Mouse (Mus musculus): ENCODE results near the gene Tacr2.

Tacr2 gene

DNA sequence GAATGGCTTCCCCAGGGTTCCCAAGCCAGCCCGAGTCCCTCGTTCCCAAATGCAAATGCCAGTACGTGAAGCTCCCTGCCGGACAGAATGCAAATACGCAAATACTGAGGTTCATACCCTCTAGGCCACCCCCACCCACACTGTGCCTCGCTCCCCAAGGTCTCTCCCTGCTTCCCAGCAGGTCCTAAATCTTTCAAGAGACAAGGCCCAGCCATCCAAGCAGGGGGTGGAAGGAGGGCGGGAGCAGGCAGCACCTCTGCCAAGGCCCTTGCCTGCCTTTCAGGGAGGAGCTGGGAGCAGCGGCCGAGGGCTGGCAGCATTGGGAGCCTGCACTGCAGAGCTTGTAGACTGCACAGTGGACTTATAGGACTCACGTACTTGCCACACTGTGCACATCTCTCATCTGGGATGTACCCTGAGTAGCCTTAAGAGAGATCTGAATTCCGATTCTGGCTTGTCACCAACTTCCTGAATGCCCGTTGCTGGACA, at the start of gene Tacr2:
Gene Tacr2 (plus strand): TSS at position 439 of the 489 bp plus-strand sequence.
- DNase-seq, result no peak

DNA sequence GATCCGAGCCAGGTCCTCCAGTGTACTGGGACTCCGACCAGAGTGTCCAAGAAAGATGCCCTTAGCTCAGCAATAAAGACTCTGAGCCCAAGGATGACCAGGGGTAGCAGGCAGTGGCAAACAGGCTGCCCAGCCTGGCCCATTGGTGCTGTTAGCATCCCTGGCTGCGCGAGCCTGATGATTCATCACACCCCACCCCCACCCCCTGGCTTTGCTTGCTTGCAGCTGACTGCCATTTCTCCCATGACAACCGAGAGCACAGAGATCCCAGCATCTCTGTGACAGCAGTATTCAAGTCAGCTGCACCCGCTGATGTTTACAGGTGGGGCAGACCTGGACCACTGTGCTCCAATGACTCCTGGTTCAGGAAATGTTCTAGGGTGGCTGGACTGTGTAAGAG, 49.7 kb upstream of the Tacr2 start:
- no peak for DNase-seq

DNA sequence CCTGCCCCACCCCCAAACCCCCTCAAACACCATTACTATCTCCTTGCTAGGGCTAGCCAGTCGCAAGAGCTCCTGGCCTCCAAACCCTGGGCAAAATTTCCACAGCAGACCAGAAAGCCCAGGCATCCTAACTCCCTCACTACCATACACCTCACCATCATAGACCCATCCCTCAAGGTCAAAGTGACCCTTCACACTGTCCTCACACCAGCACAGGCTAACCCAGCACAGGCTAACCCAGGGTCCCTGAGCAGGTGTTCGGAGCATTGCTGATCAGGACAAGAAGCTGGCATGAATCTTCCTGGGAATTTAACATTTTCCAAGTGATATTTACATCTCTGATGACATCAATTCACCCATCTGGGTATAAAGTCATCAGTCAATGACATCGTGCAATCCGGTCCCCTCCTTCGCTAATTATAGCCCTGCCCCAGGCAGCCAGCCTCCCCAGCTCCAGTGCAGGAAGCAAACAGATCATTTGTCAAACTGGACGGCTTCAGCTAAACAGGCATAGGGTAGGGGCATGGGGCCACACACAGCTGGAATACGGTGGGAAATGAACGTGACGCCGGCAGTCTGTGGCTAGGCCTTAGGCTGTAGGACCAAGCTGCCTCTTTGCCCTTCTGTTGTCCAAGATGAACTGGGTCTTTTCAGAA, 43.9 kb upstream of the Tacr2 start:
- no peak for DNase-seq

GRCm38 (mm10) chr10:62211310-62211709, 40.9 kb upstream of the Tacr2 start:
- no peak for DNase-seq

DNA sequence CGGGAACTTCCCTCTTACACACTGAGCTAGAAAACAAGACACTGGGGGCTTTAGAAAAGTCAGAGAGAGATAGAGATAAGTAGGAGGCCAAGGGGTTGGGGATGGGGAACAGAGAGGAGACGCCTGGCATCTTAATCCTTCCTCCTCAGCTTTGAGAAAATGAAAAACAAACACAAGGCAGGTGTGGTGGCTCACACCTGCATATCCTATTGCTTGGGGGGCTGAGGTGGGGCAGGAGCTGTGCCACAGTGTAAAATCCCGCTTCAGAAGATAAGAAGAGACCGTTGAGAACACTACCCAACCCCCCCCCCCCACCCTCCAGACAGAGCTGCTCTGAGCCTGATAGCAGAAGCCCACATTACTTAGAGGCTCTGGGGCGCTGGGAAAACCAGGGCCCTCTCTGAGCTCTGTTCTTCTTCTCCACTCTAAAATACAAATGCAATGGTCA, 37.0 kb upstream of the Tacr2 start:
- no peak for DNase-seq

GRCm38 (mm10) chr10:62215633-62216032, 36.6 kb upstream of the Tacr2 start:
- DNase-seq, result no peak

DNA sequence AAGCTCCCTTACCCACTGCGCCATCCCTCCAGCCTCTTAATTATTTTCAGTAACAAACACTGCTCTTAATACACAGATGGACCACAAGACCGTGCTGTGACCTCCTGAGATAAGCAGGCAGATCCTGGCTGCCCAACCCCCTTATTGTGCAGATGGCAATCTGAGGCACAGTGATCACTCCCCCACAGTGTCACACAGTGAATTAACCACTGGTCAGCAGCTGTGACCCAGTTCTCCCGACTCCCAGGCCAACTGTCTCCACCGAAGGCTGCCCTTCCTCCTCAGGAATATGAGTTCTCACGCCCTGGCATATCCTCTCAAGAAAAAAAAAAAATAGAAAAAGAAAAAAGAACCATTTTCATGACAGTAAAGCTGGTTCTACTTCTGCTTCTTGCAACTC, 35.6 kb upstream of the Tacr2 start:
- DNase-seq, result peak; percentile 67 to 81

GRCm38 (mm10) chr10:62217196-62217595, 35.0 kb upstream of the Tacr2 start:
- no peak for DNase-seq

DNA sequence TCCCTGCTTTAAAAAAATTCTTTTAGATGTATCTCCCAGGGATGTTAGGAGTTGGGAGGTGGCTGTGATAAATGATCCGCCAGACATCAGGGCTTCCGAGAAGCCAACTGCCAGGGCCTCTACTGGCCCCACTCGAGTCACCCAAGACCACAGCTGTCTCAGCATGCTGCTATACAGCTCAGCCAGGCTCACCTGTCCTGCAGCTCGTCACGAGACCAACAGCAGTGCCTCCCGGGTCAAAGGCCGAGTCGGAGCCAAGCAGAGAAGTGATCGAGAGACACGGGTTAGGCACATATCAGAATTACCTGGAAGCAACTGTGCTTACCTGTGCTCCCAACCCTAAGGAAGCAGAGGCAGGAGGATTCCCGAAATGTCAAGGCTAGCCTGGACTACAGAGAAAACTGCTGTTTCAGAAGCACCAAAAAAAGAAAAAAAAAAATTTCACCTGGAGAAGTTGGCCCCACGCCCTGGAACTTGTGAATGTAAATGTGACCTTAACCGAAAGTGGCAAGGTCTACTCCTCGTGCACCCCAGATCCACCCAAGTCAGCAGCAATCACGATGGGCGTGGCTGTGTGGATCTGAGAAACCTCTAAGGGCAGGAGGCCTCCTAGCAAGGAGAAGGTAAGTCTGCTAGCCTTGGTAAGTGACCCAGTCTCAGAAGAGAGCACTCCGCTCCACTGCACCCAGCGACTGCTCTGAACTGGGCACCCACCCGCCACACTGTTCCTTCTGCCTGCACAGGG, 34.0 kb upstream of the Tacr2 start:
- DNase-seq, result no peak

DNA sequence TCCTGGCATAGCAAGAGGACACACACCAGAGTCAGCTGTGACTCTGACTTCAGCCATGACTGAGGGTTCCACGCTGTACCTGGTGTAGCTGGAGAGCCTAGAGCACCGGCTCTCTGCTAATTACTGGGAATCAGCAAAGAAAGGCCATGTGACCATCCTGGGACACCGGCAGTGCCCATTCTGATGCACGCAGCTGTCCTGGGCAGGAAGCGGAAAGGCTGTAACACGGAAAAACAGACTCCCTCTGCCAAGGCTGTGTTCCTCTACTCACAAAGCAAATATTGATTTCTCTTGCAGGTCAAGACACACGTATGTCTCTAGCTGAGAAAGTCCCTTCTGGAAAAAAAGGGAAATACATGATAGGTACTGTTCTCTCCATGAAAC, 33.5 kb upstream of the Tacr2 start:
- no peak for DNase-seq

- no peak for DNase-seq
These were observed 31.3 kb upstream of the Tacr2 start for GRCm38 (mm10) chr10:62220732-62221514.

- DNase-seq, result no peak
These were observed 30.6 kb upstream of the Tacr2 start for GRCm38 (mm10) chr10:62221647-62222046.

GRCm38 (mm10) chr10:62222777-62223176, 29.5 kb upstream of the Tacr2 start:
- no peak for DNase-seq

DNA sequence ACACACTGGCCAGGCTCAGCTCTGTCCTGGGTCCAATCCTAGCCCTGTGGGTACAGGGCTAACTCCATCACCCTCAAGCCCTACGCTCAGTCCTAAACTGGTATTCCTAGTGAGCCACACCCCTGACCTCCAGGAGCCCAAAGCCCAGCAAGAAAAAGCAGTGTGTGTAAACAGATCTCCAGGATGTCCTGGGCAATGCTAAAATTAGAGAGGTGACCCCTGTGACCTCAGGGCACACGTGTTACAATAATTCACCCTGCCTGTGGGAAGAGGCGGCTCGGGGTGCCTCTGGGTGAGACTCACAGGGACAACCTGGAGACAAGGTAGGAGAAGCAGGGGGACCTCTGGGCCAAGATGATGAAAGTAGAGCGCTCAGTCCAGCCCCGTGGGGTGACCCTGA, 28.0 kb upstream of the Tacr2 start:
- no peak for DNase-seq

GRCm38 (mm10) chr10:62225839-62226238, 26.4 kb upstream of the Tacr2 start:
- no peak for DNase-seq

- peak; percentile 40 to 45 for DNase-seq
These were observed 24.1 kb upstream of the Tacr2 start for GRCm38 (mm10) chr10:62228126-62228525.

GRCm38 (mm10) chr10:62230708-62231394, 21.4 kb upstream of the Tacr2 start, which contains the start of gene Tspan15:
Tspan15 (minus strand) TSS chr10:62231251.
- DNase-seq, result peak; percentile 97

DNA sequence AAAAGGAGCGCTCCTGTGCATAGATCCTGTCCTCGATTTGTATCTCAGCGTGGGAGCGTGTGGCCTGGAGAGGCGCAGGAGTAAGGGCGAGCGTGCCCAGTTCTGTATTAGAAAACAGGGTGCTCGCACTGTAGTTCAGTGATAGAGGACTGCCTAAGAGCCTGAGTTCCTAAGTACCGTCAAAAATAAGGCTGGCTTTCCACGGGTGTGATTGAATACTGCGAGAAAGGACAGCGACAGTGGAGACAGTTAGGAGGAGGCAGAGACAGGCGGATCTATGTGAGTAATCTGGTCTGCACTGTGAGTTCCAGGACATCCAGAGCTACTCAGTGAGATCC, 20.9 kb upstream of the Tacr2 start:
- DNase-seq, result no peak

- DNase-seq, result no peak
These were observed 20.4 kb upstream of the Tacr2 start for GRCm38 (mm10) chr10:62231811-62232210.

DNA sequence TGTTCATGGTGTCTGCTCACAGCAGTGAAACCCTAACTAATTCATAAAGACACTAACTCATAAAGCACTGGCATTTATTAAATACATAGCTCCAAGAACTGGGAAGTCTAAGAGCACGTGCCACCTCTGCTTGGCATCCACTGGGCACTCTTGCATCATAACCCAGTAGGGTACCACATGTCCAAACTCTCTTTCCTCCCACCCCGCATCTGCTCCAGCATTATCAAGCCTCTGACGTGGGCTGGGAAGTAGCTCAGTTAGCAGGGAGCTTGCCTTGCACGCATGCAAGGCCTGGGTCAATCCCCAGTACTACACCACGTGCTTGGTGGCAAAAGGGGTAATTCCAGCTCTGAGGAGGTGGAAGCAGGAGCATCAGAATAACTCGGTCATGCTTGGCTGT, 16.1 kb upstream of the Tacr2 start:
- no peak for DNase-seq

GRCm38 (mm10) chr10:62237205-62237604, 15.0 kb upstream of the Tacr2 start:
- no peak for DNase-seq

DNA sequence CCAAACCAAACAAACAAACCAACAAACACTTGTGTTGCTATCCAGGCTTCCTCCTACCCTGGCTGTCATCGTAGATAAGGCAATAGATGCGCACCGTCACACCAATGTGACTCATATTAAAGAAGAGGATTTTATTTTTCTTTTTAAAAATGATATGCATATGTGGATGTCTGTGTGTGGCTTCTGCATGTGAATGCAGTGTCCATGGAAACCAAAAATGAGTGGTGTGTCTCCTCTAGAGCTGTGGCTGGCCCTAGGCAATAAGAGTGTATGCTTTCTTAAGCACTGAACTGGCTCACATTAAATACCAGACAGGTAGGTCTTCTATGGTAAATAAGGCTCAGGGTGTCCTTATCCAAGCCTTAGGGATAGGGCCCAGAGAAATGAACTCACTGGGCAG, 13.6 kb upstream of the Tacr2 start:
- no peak for DNase-seq

GRCm38 (mm10) chr10:62239270-62239669, 13.0 kb upstream of the Tacr2 start:
- peak in 1 of 2 experiments; percentile 30 for DNase-seq
